Mouse (Mus musculus): ENCODE measurements around the gene Sun1. TPM values are rescaled to one million over a fixed set of nuclear protein-coding genes. Genes with fewer than 3 reads are reported as not detected.

Gene Sun1
- total and polyA plus RNA-seq, 3 experiments = 71.3 to 79.0 TPM; not detected in 1

GRCm38 (mm10) chr5:139277287-139277686 is 76.8 kb downstream of the Sun1 start:
- H3K4me3 ChIP-seq (ENCODE audit: control insufficient read depth in 1 of 2, insufficient read depth in 1 of 2, low read depth in 2 of 2, low read length in 2 of 2) = no peak overlapping the region
- no peak overlapping the region for H3K9ac ChIP-seq (ENCODE audit: control insufficient read depth, low read depth, low read length, poor library complexity, severe bottlenecking)
- H3K27ac ChIP-seq (ENCODE audit: control insufficient read depth, low read depth, low read length) = no peak overlapping the region
- H3K27me3 ChIP-seq (ENCODE audit: control insufficient read depth in 1 of 2, insufficient read depth in 2 of 2, low read length in 2 of 2) = no peaks in the 10 kb centered on the region
- no peak for DNase-seq (ENCODE audit: low read depth, low spot score)
- no peaks in the 10 kb centered on the region for H3K4me1 ChIP-seq (ENCODE audit: control insufficient read depth in 1 of 2, insufficient read depth in 2 of 2, low read length in 2 of 2)
- no peaks in the 10 kb centered on the region for H3K79me2 ChIP-seq (ENCODE audit: control insufficient read depth, insufficient read depth, low read length, poor library complexity)
- TF ChIP-seq POLR2AphosphoS5 (IDR thresholded peaks at IDR 0.05; ENCODE audit: borderline replicate concordance, low read depth, low read length) (no peak), UBTF (IDR thresholded peaks at IDR 0.05; ENCODE audit: borderline replicate concordance, insufficient read depth, low read depth, low read length) (no peak), SIN3A (IDR thresholded peaks at IDR 0.05; ENCODE audit: low read length) (no peak), GABPA (IDR thresholded peaks at IDR 0.05; ENCODE audit: low read depth, low read length) (no peak), NRF1 (IDR thresholded peaks at IDR 0.05; ENCODE audit: insufficient read depth, low read depth, low read length, poor library complexity, severe bottlenecking) (no peak), JUND (IDR thresholded peaks at IDR 0.05; ENCODE audit: low read depth, low read length) (no peak)
- H3K36me3 ChIP-seq (ENCODE audit: control insufficient read depth in 1 of 2, insufficient read depth in 2 of 2, low read length in 2 of 2) = no peaks in the 10 kb centered on the region; a peak in 1 of 4 replicates
- H3K9me3 ChIP-seq (replicated peaks; ENCODE audit: insufficient read depth, low read length) = no peaks in the 10 kb centered on the region

DNA sequence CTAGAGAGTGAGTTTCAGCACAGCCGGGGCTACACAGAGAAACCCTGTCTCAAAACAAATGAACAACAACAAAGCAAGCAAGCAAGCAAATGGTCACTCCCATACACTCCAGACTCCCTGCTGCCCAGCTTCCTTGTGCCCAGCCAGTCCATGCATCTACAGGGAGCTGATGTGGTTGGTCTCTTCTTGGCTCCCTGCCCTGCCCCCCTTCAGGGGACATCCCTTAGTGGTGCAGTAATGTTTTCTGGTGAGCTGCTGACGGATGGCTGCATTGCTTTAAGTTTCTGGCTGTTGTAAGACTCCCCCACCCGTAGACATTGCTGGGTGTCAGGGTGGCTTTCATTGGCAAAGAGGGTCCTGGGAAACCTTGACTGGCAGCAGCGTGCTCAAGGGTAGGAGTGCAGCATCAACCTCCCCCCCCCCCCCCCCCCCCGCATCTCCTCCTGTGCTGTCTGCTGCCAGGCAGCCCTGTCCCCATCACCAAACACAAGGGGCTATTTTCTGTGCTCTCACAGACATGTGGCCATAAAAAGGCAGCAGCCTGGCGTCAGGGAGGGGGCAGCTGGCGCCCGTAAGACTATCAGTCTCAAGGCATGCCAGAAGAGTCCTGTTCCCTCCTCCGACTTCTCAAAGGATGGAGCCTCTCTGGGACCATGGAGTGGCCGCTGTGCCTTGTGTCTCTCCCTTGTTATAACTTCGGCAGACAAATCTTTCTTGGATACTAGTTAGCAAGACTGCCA is 81.1 kb downstream of the Sun1 start:
- H3K4me3 ChIP-seq (ENCODE audit: control insufficient read depth in 1 of 2, insufficient read depth in 1 of 2, low read depth in 2 of 2, low read length in 2 of 2) = no peak overlapping the region
- no peak overlapping the region for H3K9ac ChIP-seq (ENCODE audit: control insufficient read depth, low read depth, low read length, poor library complexity, severe bottlenecking)
- TF ChIP-seq MAX (IDR thresholded peaks at IDR 0.05; ENCODE audit: low read length) = no peak
- no peak for TF ChIP-seq MAZ (IDR thresholded peaks at IDR 0.05; ENCODE audit: low read depth, low read length)
- TF ChIP-seq E2F4 (IDR thresholded peaks at IDR 0.05; ENCODE audit: borderline replicate concordance, low read depth, low read length) = no peak
- no peak for TF ChIP-seq SIN3A (IDR thresholded peaks at IDR 0.05; ENCODE audit: low read length)
- no peak for TF ChIP-seq SMC3 (IDR thresholded peaks at IDR 0.05; ENCODE audit: low read depth, low read length)
- TF ChIP-seq MXI1 (IDR thresholded peaks at IDR 0.05; ENCODE audit: low read depth, low read length) = no peak
- TF ChIP-seq RAD21 (IDR thresholded peaks at IDR 0.05; ENCODE audit: low read depth, low read length) = no peak
- TF ChIP-seq MAFK (IDR thresholded peaks at IDR 0.05; ENCODE audit: borderline replicate concordance, low read depth, low read length) = no peak
- TF ChIP-seq GABPA (IDR thresholded peaks at IDR 0.05; ENCODE audit: low read depth, low read length) = no peak
- no peak for TF ChIP-seq ELF1 (IDR thresholded peaks at IDR 0.05; ENCODE audit: low read depth, low read length)
- TF ChIP-seq CTCF (IDR thresholded peaks at IDR 0.05 in 2 of 3, conservative IDR thresholded peaks at IDR 0.05 in 1 of 3; ENCODE audit: control insufficient read depth in 1 of 3, insufficient read depth in 1 of 3, low read depth in 2 of 3, low read length in 3 of 3, poor library complexity in 1 of 3, severe bottlenecking in 1 of 3) = no peak
- TF ChIP-seq MYC (IDR thresholded peaks at IDR 0.05; ENCODE audit: low read depth, low read length) = no peak
- TF ChIP-seq HCFC1 (IDR thresholded peaks at IDR 0.05; ENCODE audit: low read depth, low read length) = no peak
- no peak for TF ChIP-seq TCF12 (IDR thresholded peaks at IDR 0.05; ENCODE audit: low read depth, low read length)
- TF ChIP-seq ZNF384 (IDR thresholded peaks at IDR 0.05; ENCODE audit: low read depth, low read length) = no peak
- no peak for TF ChIP-seq USF1 (IDR thresholded peaks at IDR 0.05; ENCODE audit: low read depth, low read length)
- peaks cover 0 to 4% of the 10 kb centered on the region in 2 experiments; a peak in 2 of 4 replicates for H3K36me3 ChIP-seq (ENCODE audit: control insufficient read depth in 1 of 2, insufficient read depth in 2 of 2, low read length in 2 of 2)
- H3K27ac ChIP-seq (ENCODE audit: control insufficient read depth, low read depth, low read length) = no peak overlapping the region
- H3K27me3 ChIP-seq (ENCODE audit: control insufficient read depth in 1 of 2, insufficient read depth in 2 of 2, low read length in 2 of 2) = no peaks in the 10 kb centered on the region
- peaks cover 0 to 8% of the 10 kb centered on the region in 2 experiments; a peak in 3 of 4 replicates for H3K4me1 ChIP-seq (ENCODE audit: control insufficient read depth in 1 of 2, insufficient read depth in 2 of 2, low read length in 2 of 2)
- H3K79me2 ChIP-seq (ENCODE audit: control insufficient read depth, insufficient read depth, low read length, poor library complexity) = no peaks in the 10 kb centered on the region
- no peak for DNase-seq (ENCODE audit: low read depth, low spot score)
- no peaks in the 10 kb centered on the region for H3K9me3 ChIP-seq (replicated peaks; ENCODE audit: insufficient read depth, low read length)

All from MEL (cell line).